Mouse (Mus musculus): ENCODE results near the gene Cldn15. TPM values are rescaled to one million over a fixed set of nuclear protein-coding genes. Genes with fewer than 3 reads are reported as not detected.

The Cldn15 gene
- polyA plus RNA-seq, 1 experiment from 2014 or later: 0.30 TPM

DNA sequence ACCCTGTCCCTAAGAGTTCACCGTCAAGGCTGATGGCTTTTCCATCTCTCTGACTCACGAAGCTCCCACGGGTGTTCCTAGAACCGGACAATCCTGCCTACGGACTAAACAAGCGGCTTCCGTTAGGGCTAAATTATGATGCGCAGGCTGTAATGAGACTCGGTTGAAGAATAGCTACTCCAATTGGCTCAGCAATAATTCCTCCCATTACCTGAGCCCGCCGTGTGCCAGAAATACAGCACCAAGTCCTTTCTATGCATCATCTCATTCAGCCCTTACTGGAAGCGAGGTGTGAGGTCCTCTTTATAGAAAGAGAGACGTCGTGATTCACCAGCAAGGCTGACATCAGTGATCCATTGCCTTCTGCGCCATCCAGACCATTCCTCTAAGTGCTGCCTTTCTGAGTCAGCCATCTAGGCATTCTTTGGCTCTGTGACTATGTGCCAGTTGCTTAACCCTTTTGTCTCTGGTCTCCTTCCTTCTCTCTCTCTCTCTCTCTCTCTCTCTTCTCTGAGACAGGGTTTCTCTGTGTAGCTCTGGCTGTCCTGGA, 46.1 kb downstream of the Cldn15 start:
- H3K4me1 ChIP-seq (ENCODE audit: control insufficient read depth, insufficient read depth, low read length): no peaks in the 10 kb centered on the region
- no peak overlapping the region for H3K4me2 ChIP-seq (ENCODE audit: low read length)
- ATAC-seq: no peak
- no peaks in the 10 kb centered on the region for H3K27me3 ChIP-seq (ENCODE audit: control insufficient read depth, insufficient read depth, low read depth, low read length)
- H3K27ac ChIP-seq (ENCODE audit: low read length): no peak overlapping the region
- no peaks in the 10 kb centered on the region for H3K36me3 ChIP-seq (ENCODE audit: control insufficient read depth, insufficient read depth, low read length)
- H3K9me3 ChIP-seq (replicated peaks; ENCODE audit: control insufficient read depth, low read length, poor library complexity, severe bottlenecking): no peaks in the 10 kb centered on the region
- no peak overlapping the region for H3K9ac ChIP-seq (ENCODE audit: low read depth, low read length)
- H3K4me3 ChIP-seq (ENCODE audit: low read depth, low read length): no peak overlapping the region
- WGBS: 81% methylated on average over 15 of the region's 15 CpGs

DNA sequence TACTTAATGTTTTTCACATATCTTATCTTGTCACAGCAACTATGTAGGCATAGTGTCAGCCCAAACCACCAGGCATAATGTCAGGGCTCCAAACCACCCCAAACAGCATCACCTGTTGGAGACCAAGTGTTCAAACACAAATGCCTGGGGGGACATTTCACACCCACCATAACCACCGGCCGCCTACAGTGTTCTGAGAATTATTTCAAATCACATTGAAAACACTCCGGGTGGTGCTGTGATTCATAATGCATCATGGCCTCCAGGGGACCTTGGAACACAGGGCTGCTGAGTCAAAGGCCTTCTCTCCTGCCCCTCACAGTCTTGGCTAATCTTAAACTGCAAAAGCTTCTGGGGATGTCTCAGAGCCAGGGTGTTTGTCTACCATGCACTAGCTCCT, 49.5 kb downstream of the Cldn15 start:
- no peak overlapping the region for H3K4me2 ChIP-seq (ENCODE audit: low read length)
- no peaks in the 10 kb centered on the region for H3K36me3 ChIP-seq (ENCODE audit: control insufficient read depth, insufficient read depth, low read length)
- H3K9me3 ChIP-seq (replicated peaks; ENCODE audit: control insufficient read depth, low read length, poor library complexity, severe bottlenecking): no peaks in the 10 kb centered on the region
- H3K4me1 ChIP-seq (ENCODE audit: control insufficient read depth, insufficient read depth, low read length): no peaks in the 10 kb centered on the region
- H3K27ac ChIP-seq (ENCODE audit: low read length): no peak overlapping the region
- WGBS: 90% methylated on average over 3 of the region's 3 CpGs
- H3K27me3 ChIP-seq (ENCODE audit: control insufficient read depth, insufficient read depth, low read depth, low read length): no peaks in the 10 kb centered on the region
- no peak for ATAC-seq
- no peak overlapping the region for H3K9ac ChIP-seq (ENCODE audit: low read depth, low read length)
- no peak overlapping the region for H3K4me3 ChIP-seq (ENCODE audit: low read depth, low read length)

DNA sequence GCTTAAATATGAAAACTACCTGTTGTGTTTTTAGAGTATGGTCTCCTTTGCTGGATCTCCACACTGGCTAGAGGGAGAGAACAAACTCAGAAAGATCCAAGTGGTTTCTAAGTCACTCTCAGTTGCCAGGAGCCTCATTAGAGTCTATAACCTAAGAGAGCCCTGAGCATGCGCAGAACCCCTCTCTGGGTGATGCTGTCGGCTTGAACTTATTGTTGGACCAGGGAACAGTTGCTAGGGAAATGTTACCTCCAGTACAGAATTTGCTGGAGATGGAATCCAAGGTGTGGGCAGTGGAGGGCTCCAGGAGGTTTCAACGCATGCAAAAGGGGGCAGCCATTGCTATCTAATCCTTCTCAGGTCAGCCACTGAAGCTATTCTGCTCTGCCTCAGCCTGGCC, 57.9 kb downstream of the Cldn15 start:
- Histone ChIP-seq H3K36me3 (ENCODE audit: control insufficient read depth, insufficient read depth, low read length) (no peaks in the 10 kb centered on the region), H3K4me3 (ENCODE audit: low read depth, low read length) (no peak overlapping the region), H3K9me3 (replicated peaks; ENCODE audit: control insufficient read depth, low read length, poor library complexity, severe bottlenecking) (no peaks in the 10 kb centered on the region), H3K9ac (ENCODE audit: low read depth, low read length) (no peak overlapping the region), H3K27me3 (ENCODE audit: control insufficient read depth, insufficient read depth, low read depth, low read length) (peaks cover 33% of the 10 kb centered on the region), H3K4me2 (ENCODE audit: low read length) (peak overlapping the region; percentile 55; the same call in 1 of the 2 replicates), H3K27ac (ENCODE audit: low read length) (no peak overlapping the region), H3K4me1 (ENCODE audit: control insufficient read depth, insufficient read depth, low read length) (peaks cover 13% of the 10 kb centered on the region)
- no peak for ATAC-seq
- 50% methylated on average over 3 of the region's 3 CpGs for WGBS

DNA sequence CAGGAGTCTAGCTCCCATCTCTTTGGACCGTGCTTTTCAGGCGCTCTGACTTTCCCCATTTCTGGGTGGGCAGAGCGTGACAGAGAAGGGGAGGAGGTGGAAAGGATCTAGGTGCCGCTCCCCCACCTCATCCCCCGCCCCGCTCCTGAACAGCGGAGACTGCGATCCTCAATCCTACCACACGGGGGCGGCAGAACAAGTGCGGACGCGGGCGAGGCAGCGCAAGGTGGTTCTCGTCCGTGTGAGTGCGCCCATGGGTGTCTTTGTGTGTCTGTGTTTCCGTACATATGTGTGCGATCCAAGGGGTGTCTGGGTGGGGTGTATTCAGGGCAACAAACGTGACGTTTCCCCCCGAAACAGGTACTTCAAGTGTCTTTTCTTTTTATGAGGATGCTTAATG, 58.7 kb downstream of the Cldn15 start:
- Histone ChIP-seq H3K9ac (ENCODE audit: low read depth, low read length) (peak overlapping the region; percentile 43), H3K4me3 (ENCODE audit: low read depth, low read length) (peak overlapping the region; percentile 33), H3K36me3 (ENCODE audit: control insufficient read depth, insufficient read depth, low read length) (no peaks in the 10 kb centered on the region), H3K4me2 (ENCODE audit: low read length) (peak overlapping the region; percentile 55), H3K27ac (ENCODE audit: low read length) (no peak overlapping the region), H3K9me3 (replicated peaks; ENCODE audit: control insufficient read depth, low read length, poor library complexity, severe bottlenecking) (no peaks in the 10 kb centered on the region), H3K4me1 (ENCODE audit: control insufficient read depth, insufficient read depth, low read length) (peaks cover 13% of the 10 kb centered on the region), H3K27me3 (ENCODE audit: control insufficient read depth, insufficient read depth, low read depth, low read length) (peaks cover 33% of the 10 kb centered on the region)
- no peak for ATAC-seq
- under 1% methylated on average over 23 of the region's 23 CpGs for WGBS

MicroRNAs within 50 kb of the gene (microRNA counts, 519-probe panel; counts per million panel counts)
- microRNA mmu-miR-702: 692 counts per million, percentile 20 among the panel's probes with 10 or more counts

Small RNAs within 50 kb of the gene (microRNA-seq; reads per million reads assigned to microRNA genes)
- 92.4 reads per million, percentile 53 among the genes with 10 or more reads in this experiment for gene Mir702

Other genes starting within 250 kb of the Cldn15 start
- 22.1 and 24.4 TPM in 2 replicates for gene Col26a1, start 83.4 kb upstream of the Cldn15 start, polyA plus RNA-seq (2015; fragmentation: Nextera tagmentation; extraction: Ambion mirVana)
- gene Ift22, start 58.5 kb upstream of the Cldn15 start, polyA plus RNA-seq (2015; fragmentation: Nextera tagmentation; extraction: Ambion mirVana): 133 and 134 TPM in 2 replicates
- gene Fis1, start 13.3 kb upstream of the Cldn15 start, polyA plus RNA-seq (2015; fragmentation: Nextera tagmentation; extraction: Ambion mirVana): 346 and 355 TPM in 2 replicates
- gene Plod3, start 20.4 kb downstream of the Cldn15 start, polyA plus RNA-seq (2015; fragmentation: Nextera tagmentation; extraction: Ambion mirVana): 34.7 and 37.9 TPM in 2 replicates
- 136 and 144 TPM in 2 replicates for gene Znhit1, start 21.4 kb downstream of the Cldn15 start, polyA plus RNA-seq (2015; fragmentation: Nextera tagmentation; extraction: Ambion mirVana)
- 12.6 and 15.6 TPM in 2 replicates for gene Vgf, start 59.8 kb downstream of the Cldn15 start, polyA plus RNA-seq (2015; fragmentation: Nextera tagmentation; extraction: Ambion mirVana)
- 296 and 303 TPM in 2 replicates for gene Ap1s1, start 79.5 kb downstream of the Cldn15 start, polyA plus RNA-seq (2015; fragmentation: Nextera tagmentation; extraction: Ambion mirVana)
- 0.25 and 0.41 TPM in 2 replicates for gene Serpine1, start 105.7 kb downstream of the Cldn15 start, polyA plus RNA-seq (2015; fragmentation: Nextera tagmentation; extraction: Ambion mirVana)
- gene Trim56, start 149.6 kb downstream of the Cldn15 start, polyA plus RNA-seq (2015; fragmentation: Nextera tagmentation; extraction: Ambion mirVana): 1.8 and 2.5 TPM in 2 replicates
- gene Muc3, start 182.7 kb downstream of the Cldn15 start, polyA plus RNA-seq (2015; fragmentation: Nextera tagmentation; extraction: Ambion mirVana): not detected in 2 replicates
- 0.44 and 0.50 TPM in 2 replicates for gene Muc3a, start 245.8 kb downstream of the Cldn15 start, polyA plus RNA-seq (2015; fragmentation: Nextera tagmentation; extraction: Ambion mirVana)